Mouse (Mus musculus) bone marrow, adult 2 months (tissue): ENCODE measurements around the gene Alox15.

ENCODE experiments used
- CTCF ChIP-seq: fragments of 200-500 bp; IDR thresholded peaks from 2 replicates; pipeline ENCODE4 v1.5.1; 2011; ENCODE audit warnings: low read length, control low read depth; ENCODE audit not compliant: control insufficient read depth, insufficient read depth
- POLR2A ChIP-seq: fragments of 200-500 bp; IDR thresholded peaks from 2 replicates; pipeline ENCODE4 v1.6.1; 2011; ENCODE audit warnings: low read depth, mild to moderate bottlenecking, control low read depth, low read length, borderline replicate concordance; ENCODE audit not compliant: control insufficient read depth

- TF ChIP-seq CTCF: no peak
- TF ChIP-seq POLR2A: no peak
Measured at GRCm38 (mm10) chr11:70374302-70374701, 22.5 kb upstream of the Alox15 start.
